Mouse (Mus musculus) embryonic facial prominence, embryonic 12.5 days (tissue): Measurements from ENCODE around the gene Il2ra. TPM values are rescaled to one million over a fixed set of nuclear protein-coding genes. Genes with fewer than 3 reads are reported as not detected.

ENCODE experiments used
- polyA plus RNA-seq: library from polyadenylated mRNA; unstranded; fragments of >200 nt; fragmentation: Nextera tagmentation; extraction: Ambion mirVana; gene quantifications from 2 replicates; pipeline ENCODE4 v1.2.1, GENCODE M21; 2016

Gene Il2ra
- polyA plus RNA-seq, 1 experiment from 2014 or later, result not detected

Other genes with a start within 250 kb of the Il2ra start
- gene Pfkfb3, start 88.7 kb upstream of the Il2ra start, polyA plus RNA-seq, result 14.2 and 16.2 TPM in 2 replicates
- gene Rbm17, start 38.7 kb upstream of the Il2ra start, polyA plus RNA-seq, result 176 and 185 TPM in 2 replicates
- not detected in 2 replicates for gene Gm17490, start 16.5 kb upstream of the Il2ra start, polyA plus RNA-seq
- gene Il15ra, start 62.5 kb downstream of the Il2ra start, polyA plus RNA-seq, result 0.60 and 0.69 TPM in 2 replicates
- gene Fbh1, start 134.8 kb downstream of the Il2ra start, polyA plus RNA-seq, result 154 and 160 TPM in 2 replicates
- 58.0 and 59.5 TPM in 2 replicates for gene Ankrd16, start 135.1 kb downstream of the Il2ra start, polyA plus RNA-seq